Mouse (Mus musculus) CD8-positive naive resting alpha-beta T cell, adult 57 days (primary cell): ENCODE results near the gene Pou3f1. TPM values are rescaled to one million over a fixed set of nuclear protein-coding genes. Genes with fewer than 3 reads are reported as not detected.

Experiments
- total RNA-seq: library from RNA; stranded (reverse); gene quantifications from one replicate; pipeline ENCODE4 v1.2.4, GENCODE M21; 2023

Pou3f1 gene
- total RNA-seq: 0.12 TPM

GRCm38 (mm10) chr4:124656518-124656853 lies at the start of gene Pou3f1:
TSS of gene Pou3f1 (plus strand) at chr4:124656807.

GRCm38 (mm10) chr4:124610703-124611102 lies 45.9 kb upstream of the Pou3f1 start, which contains the start of gene 3100002H09Rik:
TSS of gene 3100002H09Rik (minus strand) at chr4:124610803.

GRCm38 (mm10) chr4:124693135-124693894 lies 36.7 kb downstream of the Pou3f1 start, which contains the start of gene Utp11:
TSS of gene Utp11 (minus strand) at chr4:124693600.

GRCm38 (mm10) chr4:124700248-124700971 lies 43.8 kb downstream of the Pou3f1 start, which contains the start of gene Fhl3:
TSS of gene Fhl3 (plus strand) at chr4:124700701.

Other genes starting within 250 kb of the Pou3f1 start
- gene 3100002H09Rik, start 46.0 kb upstream of the Pou3f1 start, total RNA-seq: not detected
- gene Utp11, start 36.8 kb downstream of the Pou3f1 start, total RNA-seq: 24.6 TPM
- gene Fhl3, start 43.9 kb downstream of the Pou3f1 start, total RNA-seq: 18.9 TPM
- 61.0 TPM for gene Sf3a3, start 58.0 kb downstream of the Pou3f1 start, total RNA-seq
- 96.9 TPM for gene Inpp5b, start 85.0 kb downstream of the Pou3f1 start, total RNA-seq
- 28.6 TPM for gene Mtf1, start 145.3 kb downstream of the Pou3f1 start, total RNA-seq
- 90.7 TPM for gene Yrdc, start 193.9 kb downstream of the Pou3f1 start, total RNA-seq
- 16.3 TPM for gene 1110065P20Rik, start 194.4 kb downstream of the Pou3f1 start, total RNA-seq
- gene Maneal, start 205.4 kb downstream of the Pou3f1 start, total RNA-seq: 5.1 TPM
- gene Epha10, start 224.1 kb downstream of the Pou3f1 start, total RNA-seq: not detected